Mouse (Mus musculus) embryonic facial prominence, embryonic 13.5 days (tissue): ENCODE results near the gene Galnt10. TPM values are rescaled to one million over a fixed set of nuclear protein-coding genes. Genes with fewer than 3 reads are reported as not detected.
A peak's percentile ranks its signal among the peaks of the same experiment; 100 is the strongest.

ENCODE experiments used
- ATAC-seq: fragments of 200-750 bp; cut with Nextera tagmentation; 2 replicates; pipeline ENCODE4 v1.8.0; 2017; ENCODE audit warnings: low read depth; ENCODE audit not compliant: insufficient number of reproducible peaks, insufficient read depth, low FRiP score, low TSS enrichment
- H3K27ac ChIP-seq: fragments of 300-500 bp; sonication (generic); 2 replicates; pipeline ENCODE4 v1.5.1; 2015; ENCODE audit warnings: moderate library complexity, mild to moderate bottlenecking, inconsistent platforms
- H3K27me3 ChIP-seq: fragments of 300-500 bp; sonication (generic); 2 replicates; pipeline ENCODE4 v1.6.1; 2015; ENCODE audit warnings: mild to moderate bottlenecking, inconsistent platforms
- H3K36me3 ChIP-seq: fragments of 300-500 bp; sonication (generic); 2 replicates; pipeline ENCODE4 v1.6.1; 2015; ENCODE audit warnings: mild to moderate bottlenecking, inconsistent platforms
- H3K4me1 ChIP-seq: fragments of 300-500 bp; sonication (generic); 2 replicates; pipeline ENCODE4 v1.6.1; 2015; ENCODE audit warnings: inconsistent platforms
- H3K4me2 ChIP-seq: fragments of 300-500 bp; sonication (generic); 2 replicates; pipeline ENCODE4 v1.6.1; 2015; ENCODE audit warnings: moderate library complexity, mild to moderate bottlenecking, inconsistent platforms
- H3K4me3 ChIP-seq: fragments of 300-500 bp; sonication (generic); 2 replicates; pipeline ENCODE4 v1.5.1; 2015; ENCODE audit warnings: mild to moderate bottlenecking, inconsistent platforms
- H3K9ac ChIP-seq: fragments of 300-500 bp; sonication (generic); 2 replicates; pipeline ENCODE4 v1.6.1; 2015; ENCODE audit warnings: mild to moderate bottlenecking, inconsistent platforms
- H3K9me3 ChIP-seq: fragments of 300-500 bp; sonication (generic); 2 replicates; pipeline ENCODE4 v1.6.1; 2016; ENCODE audit warnings: inconsistent platforms
- WGBS: fragments of 180-500 bp; shearing (Covaris S2); methylation state at CpG from one replicate; pipeline ENCODE4 v1.1.7; 2015; ENCODE audit warnings: mixed read lengths; 5-methylcytosine and 5-hydroxymethylcytosine counted together
- polyA plus RNA-seq: library from polyadenylated mRNA; unstranded; fragments of >200 nt; fragmentation: Nextera tagmentation; extraction: Ambion mirVana; gene quantifications from 2 replicates; pipeline ENCODE4 v1.2.1, GENCODE M21; 2015

Gene Galnt10
- polyA plus RNA-seq, 1 experiment from 2014 or later, result 24.1 TPM

DNA sequence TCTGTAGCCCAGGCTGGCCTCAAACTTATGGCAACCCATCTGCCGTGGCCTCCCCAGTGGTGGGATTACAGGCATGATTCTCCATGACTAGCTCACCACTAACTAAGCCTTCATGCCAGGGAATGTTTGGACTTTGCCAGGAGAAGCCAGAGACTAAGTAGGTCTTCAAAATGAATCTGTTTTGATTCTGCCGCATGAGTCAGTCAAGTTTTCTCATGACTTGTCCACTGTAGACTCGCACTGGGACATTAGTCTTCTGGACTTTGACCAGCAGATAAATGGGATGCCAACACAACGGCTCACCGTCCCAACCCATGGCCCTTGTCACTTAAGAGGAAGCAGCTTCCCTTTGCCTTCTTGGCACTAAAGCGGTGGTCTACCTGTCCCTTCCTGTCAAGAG lies 49.2 kb downstream of the Galnt10 start:
- WGBS, result 95% methylated on average over 6 of the region's 6 CpGs

DNA sequence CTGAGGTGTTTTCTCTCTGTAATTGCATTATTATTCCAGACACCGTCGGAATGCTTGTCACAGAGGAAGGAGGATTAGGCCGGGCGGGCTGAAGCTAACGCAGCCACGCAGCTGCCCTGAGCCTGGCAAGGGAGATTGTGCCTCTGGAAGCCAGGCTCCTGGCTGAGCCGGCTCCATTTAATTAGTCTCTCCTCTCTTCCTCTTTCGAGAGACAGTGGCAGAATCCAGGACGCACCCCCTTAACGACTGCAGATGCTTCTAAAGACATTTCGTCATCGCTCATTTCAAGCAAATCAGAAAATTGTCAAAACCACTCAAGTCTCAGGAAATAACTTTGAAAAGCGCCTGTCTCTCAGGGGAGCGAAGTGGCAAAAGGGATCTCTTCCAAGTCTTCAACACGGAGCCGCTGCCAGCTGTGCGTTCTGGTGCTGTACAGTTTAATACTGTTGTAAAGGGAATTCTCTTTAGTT lies 51.0 kb downstream of the Galnt10 start:
- H3K36me3 ChIP-seq, result no peaks in the 10 kb centered on the region
- 21% methylated on average over 17 of the region's 17 CpGs for WGBS
- no peaks in the 10 kb centered on the region for H3K27me3 ChIP-seq
- peak overlapping the region; percentile 12; the same call in 1 of the 2 replicates for H3K4me2 ChIP-seq
- peaks cover 41% of the 10 kb centered on the region for H3K4me1 ChIP-seq
- H3K27ac ChIP-seq, result 0 out of 2 replicates have a peak overlapping the region, but pooled peaks have one; percentile 22
- no peaks in the 10 kb centered on the region for H3K9me3 ChIP-seq
- no peak overlapping the region for H3K9ac ChIP-seq
- H3K4me3 ChIP-seq, result no peak overlapping the region
- no peak for ATAC-seq

More for the DNA sequence above, 49.2 kb downstream of the Galnt10 start:
- H3K27ac ChIP-seq, result peak overlapping the region; percentile 18; the same call in 1 of the 2 replicates
- no peaks in the 10 kb centered on the region for H3K9me3 ChIP-seq
- no peaks in the 10 kb centered on the region for H3K27me3 ChIP-seq
- peaks cover 32% of the 10 kb centered on the region for H3K4me1 ChIP-seq
- H3K36me3 ChIP-seq, result no peaks in the 10 kb centered on the region
- no peak for ATAC-seq
- no peak overlapping the region for H3K9ac ChIP-seq
- H3K4me3 ChIP-seq, result no peak overlapping the region
- H3K4me2 ChIP-seq, result no peak overlapping the region

DNA sequence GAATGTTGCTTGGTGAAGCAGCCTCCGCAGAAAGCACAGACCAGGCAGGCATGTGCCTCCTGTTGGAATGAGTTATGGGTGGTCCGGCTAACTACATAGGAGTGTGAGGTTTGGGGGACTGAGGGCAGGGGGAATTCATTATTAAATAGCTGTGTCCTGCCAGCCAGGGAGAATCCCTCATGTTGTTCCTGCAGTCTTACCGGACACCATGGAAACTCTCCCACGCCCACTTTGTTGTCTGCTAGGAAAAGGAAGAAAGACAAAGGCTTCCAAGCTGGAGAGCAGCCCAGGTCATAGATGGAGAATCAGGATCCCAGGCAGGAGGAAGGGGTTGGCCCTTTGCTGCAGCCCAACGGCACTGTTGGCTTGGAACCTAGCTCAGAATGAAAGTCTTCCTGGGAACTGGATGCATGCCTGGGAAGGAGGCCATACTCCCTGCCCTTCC lies 51.6 kb downstream of the Galnt10 start:
- Histone ChIP-seq H3K27me3 (no peaks in the 10 kb centered on the region), H3K4me2 (peak overlapping the region; percentile 12; the same call in 1 of the 2 replicates), H3K27ac (0 out of 2 replicates have a peak overlapping the region, but pooled peaks have one; percentile 22), H3K9ac (no peak overlapping the region), H3K4me1 (peaks cover 46% of the 10 kb centered on the region), H3K4me3 (no peak overlapping the region), H3K36me3 (no peaks in the 10 kb centered on the region), H3K9me3 (no peaks in the 10 kb centered on the region)
- WGBS, result 59% methylated on average over 5 of the region's 5 CpGs
- no peak for ATAC-seq

DNA sequence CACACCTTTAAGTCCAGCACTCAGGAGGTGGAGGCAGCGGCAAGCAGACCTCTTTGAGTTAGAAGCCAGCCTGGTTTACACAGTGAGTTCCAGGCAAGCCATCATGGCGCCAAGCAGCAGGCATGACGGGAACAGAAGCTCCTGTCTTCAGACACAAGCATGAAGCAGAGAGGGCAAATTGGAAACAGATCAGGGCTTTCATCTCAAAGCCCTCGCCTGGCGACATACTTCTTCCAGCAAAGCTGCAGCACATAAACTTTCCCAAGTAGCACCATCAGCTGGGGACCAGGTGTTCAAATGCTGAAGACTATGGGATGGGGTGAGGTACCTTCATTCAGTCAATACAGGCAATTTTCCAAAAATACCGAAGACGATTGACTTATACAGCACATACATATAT lies 54.9 kb downstream of the Galnt10 start:
- no peak overlapping the region for H3K27ac ChIP-seq
- 39% methylated on average over 7 of the region's 7 CpGs for WGBS
- H3K4me2 ChIP-seq, result no peak overlapping the region
- H3K4me1 ChIP-seq, result peaks cover 39% of the 10 kb centered on the region
- peaks cover 3% of the 10 kb centered on the region; the same call in 1 of the 2 replicates for H3K9me3 ChIP-seq
- ATAC-seq, result no peak
- H3K9ac ChIP-seq, result no peak overlapping the region
- peaks cover 5% of the 10 kb centered on the region for H3K36me3 ChIP-seq
- no peak overlapping the region for H3K4me3 ChIP-seq
- no peaks in the 10 kb centered on the region for H3K27me3 ChIP-seq

DNA sequence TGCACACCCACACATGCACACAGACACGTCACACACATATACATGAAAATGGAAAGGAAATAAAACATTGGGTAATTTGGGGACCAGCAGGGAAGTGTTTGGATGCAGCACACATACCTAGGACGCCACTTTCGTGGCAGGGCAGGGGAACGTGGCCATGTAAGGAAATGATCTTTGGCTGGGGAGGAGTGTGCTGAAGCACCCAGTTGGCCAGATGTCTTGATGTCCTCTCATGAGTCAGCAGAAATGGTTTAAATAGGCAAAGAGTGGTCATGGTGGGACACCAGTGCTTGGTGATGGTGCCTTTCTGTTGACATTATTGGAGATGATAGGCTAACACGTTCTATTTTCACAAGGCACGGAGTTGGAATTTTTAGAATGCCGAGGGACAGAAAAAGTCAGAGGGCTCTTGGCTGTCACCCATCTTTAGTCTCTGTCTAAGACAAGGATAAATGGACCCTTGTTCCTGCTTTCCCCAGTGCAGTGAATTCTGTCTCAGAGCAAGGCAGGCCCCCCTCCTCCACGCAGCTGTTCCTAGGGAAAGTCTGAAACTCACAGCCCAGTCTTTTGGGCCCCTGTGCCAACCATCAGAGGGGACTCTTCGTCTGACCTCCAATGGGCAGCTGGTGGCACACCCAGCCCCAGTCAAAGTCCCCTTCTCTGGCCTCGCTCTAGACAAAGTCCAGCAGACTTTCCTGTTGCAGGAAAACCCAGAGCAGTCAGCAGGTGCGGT lies 56.1 kb downstream of the Galnt10 start:
- H3K4me2 ChIP-seq, result no peak overlapping the region
- no peak overlapping the region for H3K4me3 ChIP-seq
- no peaks in the 10 kb centered on the region for H3K27me3 ChIP-seq
- ATAC-seq, result no peak
- H3K36me3 ChIP-seq, result peaks cover 8% of the 10 kb centered on the region
- 79% methylated on average over 11 of the region's 11 CpGs for WGBS
- peaks cover 3% of the 10 kb centered on the region; the same call in 1 of the 2 replicates for H3K9me3 ChIP-seq
- H3K4me1 ChIP-seq, result peaks cover 31% of the 10 kb centered on the region
- no peak overlapping the region for H3K9ac ChIP-seq
- H3K27ac ChIP-seq, result no peak overlapping the region

DNA sequence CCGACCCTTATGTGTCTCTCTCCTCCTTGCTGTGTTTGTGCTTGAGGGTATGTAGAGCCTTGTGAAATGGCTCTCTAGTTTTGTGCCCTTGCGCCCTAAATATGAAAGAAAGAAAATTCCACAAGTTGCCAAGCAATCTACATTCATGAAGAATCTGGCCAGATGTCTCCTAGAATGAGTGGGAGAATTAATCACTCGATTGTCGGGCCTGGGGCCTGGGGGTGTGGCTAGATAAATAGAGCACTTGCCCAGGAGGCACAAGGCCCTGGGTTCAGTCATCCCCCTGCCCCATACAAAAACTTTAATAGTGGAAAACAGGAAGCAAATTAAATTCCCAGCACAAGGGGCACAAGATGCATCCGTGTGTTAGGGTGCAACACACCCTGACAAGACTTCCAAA lies 56.7 kb downstream of the Galnt10 start:
- H3K27me3 ChIP-seq, result no peaks in the 10 kb centered on the region
- no peak overlapping the region for H3K27ac ChIP-seq
- H3K9me3 ChIP-seq, result peaks cover 3% of the 10 kb centered on the region; the same call in 1 of the 2 replicates
- H3K9ac ChIP-seq, result no peak overlapping the region
- 50% methylated on average over 5 of the region's 5 CpGs for WGBS
- H3K4me3 ChIP-seq, result no peak overlapping the region
- H3K4me1 ChIP-seq, result peaks cover 25% of the 10 kb centered on the region
- H3K36me3 ChIP-seq, result peaks cover 8% of the 10 kb centered on the region
- no peak overlapping the region for H3K4me2 ChIP-seq
- no peak for ATAC-seq

DNA sequence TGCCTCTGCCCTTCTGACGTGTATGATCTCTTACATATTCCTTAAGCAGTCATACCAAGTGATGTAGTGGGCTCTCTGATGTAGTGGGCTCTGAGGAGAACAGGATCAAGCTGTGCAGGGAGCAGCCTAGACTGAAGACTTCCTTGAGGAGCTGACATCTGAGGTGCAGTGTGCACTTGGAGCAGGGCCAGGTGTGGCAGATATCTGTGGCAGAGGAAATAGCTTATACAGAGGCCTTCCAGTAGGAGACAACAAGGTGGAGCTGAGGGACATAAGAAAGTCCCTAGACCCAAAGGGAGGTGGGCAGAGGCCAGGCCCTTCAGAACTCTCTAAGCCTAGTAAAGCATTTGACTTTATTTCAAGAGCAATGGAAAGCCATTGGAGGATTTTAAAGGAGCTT lies 61.4 kb downstream of the Galnt10 start:
- Histone ChIP-seq H3K9ac (no peak overlapping the region), H3K27me3 (no peaks in the 10 kb centered on the region), H3K27ac (no peak overlapping the region), H3K36me3 (peaks cover 14% of the 10 kb centered on the region), H3K9me3 (peaks cover 3% of the 10 kb centered on the region; the same call in 1 of the 2 replicates), H3K4me1 (peaks cover 22% of the 10 kb centered on the region), H3K4me2 (no peak overlapping the region), H3K4me3 (no peak overlapping the region)
- ATAC-seq, result no peak
- 89% methylated on average over 1 of the region's 1 CpGs for WGBS

DNA sequence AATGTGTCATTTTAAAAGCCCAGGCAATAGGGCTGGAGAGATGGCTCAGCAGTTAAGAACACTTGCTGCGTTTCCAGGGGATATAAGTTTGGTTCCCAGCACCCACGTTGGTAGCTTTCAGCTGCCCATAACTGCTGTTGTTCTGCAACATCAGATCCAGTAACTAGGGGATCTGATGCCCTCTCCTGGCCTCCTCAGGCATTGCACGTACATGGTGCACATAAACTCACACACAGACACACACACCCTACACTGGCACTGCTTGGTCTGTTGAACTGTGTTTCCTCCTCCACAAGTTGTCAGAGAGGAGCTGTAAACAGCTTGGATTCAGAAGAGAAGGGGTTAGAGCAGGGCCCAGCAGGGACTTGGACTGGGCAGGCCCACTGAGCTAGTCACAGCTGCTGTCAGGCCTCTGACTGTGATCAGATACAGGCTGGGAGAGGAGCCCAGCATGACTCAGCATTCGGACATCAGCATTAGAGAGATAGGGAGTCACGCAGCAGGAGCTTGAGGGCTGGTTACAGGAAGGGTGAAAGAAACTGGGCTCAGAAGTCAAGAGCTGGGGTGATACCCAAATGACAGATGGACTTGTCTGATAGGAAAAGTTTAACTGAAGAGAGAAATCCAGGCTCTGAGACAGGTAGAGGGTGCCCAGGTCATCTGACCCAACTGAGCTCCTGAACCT lies 62.0 kb downstream of the Galnt10 start:
- 86% methylated on average over 5 of the region's 5 CpGs for WGBS
- Histone ChIP-seq H3K27me3 (no peaks in the 10 kb centered on the region), H3K4me1 (peaks cover 16% of the 10 kb centered on the region), H3K9ac (no peak overlapping the region), H3K9me3 (peaks cover 3% of the 10 kb centered on the region; the same call in 1 of the 2 replicates), H3K36me3 (peaks cover 14% of the 10 kb centered on the region), H3K27ac (no peak overlapping the region), H3K4me2 (no peak overlapping the region), H3K4me3 (no peak overlapping the region)
- ATAC-seq, result no peak

DNA sequence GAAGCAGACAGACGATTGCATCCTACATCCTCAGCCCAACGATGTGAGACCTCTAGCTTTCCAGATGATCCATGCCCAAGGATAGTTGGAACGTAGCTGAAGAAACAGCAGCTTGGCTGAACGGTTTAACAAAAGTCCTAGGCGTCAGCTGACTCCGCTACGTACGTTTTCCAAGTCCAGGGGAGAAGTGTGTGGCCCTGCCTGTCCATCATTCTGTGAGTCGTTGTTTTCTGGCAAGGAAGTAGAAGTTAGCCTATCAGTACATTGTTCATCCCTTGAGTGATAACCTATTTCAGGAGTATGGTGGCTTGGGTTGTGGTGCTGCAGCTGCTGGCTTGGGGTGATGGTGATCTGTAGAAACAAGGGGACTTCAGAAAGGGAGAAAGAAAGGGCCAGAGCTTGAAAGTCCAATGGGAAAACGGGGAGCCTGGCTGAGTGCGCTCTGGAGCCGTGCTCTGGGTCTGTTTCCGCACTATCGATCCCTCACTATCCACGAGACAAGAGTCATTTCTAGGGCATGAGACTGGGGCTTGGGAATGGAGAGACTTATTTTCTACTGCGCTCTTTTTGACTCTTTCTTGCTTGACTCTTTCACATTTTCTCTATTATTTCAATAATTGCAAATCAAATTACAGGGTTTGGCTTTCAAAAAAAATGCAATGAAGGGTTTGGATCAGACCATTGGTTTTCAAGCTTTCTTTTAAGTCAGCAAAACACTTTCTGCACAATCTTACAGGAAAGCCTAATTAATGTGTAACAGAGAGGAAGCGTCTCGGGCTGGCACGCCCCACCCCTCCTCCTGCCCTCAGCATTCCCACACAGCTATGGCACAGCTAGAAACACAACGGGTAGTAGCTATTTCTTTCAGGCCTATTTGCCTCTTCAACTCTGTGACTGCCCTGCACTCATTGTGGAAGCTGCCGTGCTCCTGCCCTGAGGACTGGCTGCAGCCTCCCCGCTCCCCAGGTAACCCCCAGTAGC lies 63.2 kb downstream of the Galnt10 start:
- peaks cover 14% of the 10 kb centered on the region for H3K36me3 ChIP-seq
- 75% methylated on average over 22 of the region's 22 CpGs for WGBS
- H3K9ac ChIP-seq, result no peak overlapping the region
- no peak overlapping the region for H3K4me2 ChIP-seq
- no peak overlapping the region for H3K4me3 ChIP-seq
- no peaks in the 10 kb centered on the region for H3K27me3 ChIP-seq
- no peak for ATAC-seq
- peaks cover 3% of the 10 kb centered on the region; the same call in 1 of the 2 replicates for H3K9me3 ChIP-seq
- peaks cover 16% of the 10 kb centered on the region for H3K4me1 ChIP-seq
- H3K27ac ChIP-seq, result peak overlapping the region; percentile 62

DNA sequence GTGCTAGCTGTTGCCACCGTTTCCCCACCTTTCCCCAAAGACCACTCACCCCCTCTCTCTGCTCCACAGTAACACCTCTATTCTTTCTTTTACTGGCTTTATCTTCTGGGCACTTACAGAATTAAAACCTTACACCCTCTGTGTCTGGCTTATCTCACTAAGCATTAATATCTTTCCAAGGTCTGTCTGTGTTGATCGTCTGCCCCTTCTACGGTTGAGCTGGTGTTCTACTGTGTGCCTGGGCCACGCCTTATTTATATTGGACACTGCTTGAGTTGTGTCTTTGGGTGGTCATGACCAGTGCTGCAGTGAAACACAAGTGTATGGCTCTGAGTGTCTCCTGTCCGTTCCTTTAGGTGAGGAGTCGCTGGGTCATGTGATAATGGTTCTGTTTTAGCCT lies 68.7 kb downstream of the Galnt10 start:
- Histone ChIP-seq H3K27me3 (no peaks in the 10 kb centered on the region), H3K4me2 (no peak overlapping the region), H3K9ac (no peak overlapping the region), H3K4me1 (peaks cover 17% of the 10 kb centered on the region), H3K9me3 (no peaks in the 10 kb centered on the region), H3K36me3 (0 out of 2 replicates have a peak, but pooled peaks cover 6% of the 10 kb centered on the region), H3K4me3 (no peak overlapping the region), H3K27ac (no peak overlapping the region)
- ATAC-seq, result no peak
- 90% methylated on average over 6 of the region's 6 CpGs for WGBS

DNA sequence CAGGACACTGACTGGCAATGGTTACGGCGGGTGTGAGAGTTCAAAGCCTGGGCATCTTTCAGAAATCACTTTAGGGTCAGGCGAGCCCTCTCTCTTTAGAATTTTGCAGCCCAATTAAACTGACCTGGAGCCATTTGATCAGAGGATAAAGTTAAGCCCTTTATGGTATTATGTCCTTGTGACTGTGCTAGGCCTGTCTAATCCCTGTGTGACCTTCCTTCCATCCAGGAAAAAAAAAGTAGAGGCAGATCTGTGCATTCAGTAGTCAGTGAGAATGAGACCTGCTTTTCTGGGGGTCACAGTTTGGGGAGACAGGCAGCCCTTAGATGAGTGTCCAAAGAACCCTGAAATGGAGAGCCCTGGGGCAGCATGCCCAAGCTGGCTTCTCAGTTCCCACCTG lies 71.5 kb downstream of the Galnt10 start:
- Histone ChIP-seq H3K36me3 (peaks cover 6% of the 10 kb centered on the region; the same call in 1 of the 2 replicates), H3K4me2 (no peak overlapping the region), H3K4me3 (no peak overlapping the region), H3K9me3 (no peaks in the 10 kb centered on the region), H3K27me3 (no peaks in the 10 kb centered on the region), H3K4me1 (peaks cover 21% of the 10 kb centered on the region; the same call in 1 of the 2 replicates), H3K9ac (no peak overlapping the region), H3K27ac (no peak overlapping the region)
- no peak for ATAC-seq
- 45% methylated on average over 3 of the region's 3 CpGs for WGBS
